Mouse (Mus musculus) hindbrain, postnatal 0 days (tissue): Measurements from ENCODE around the gene Rpl23. TPM values are rescaled to one million over a fixed set of nuclear protein-coding genes. Genes with fewer than 3 reads are reported as not detected.
"Not testable (repeated sequence)": the region's sequence is repeated elsewhere in the genome, so short reads cannot be mapped to it uniquely, and the experiment has no call there.

Experiments used
- ATAC-seq: fragments of 200-750 bp; cut with Nextera tagmentation; 2 replicates; pipeline ENCODE4 v1.8.0; 2017; ENCODE audit warnings: mild to moderate bottlenecking, moderate TSS enrichment, moderate library complexity
- DNase-seq: peaks from one replicate; pipeline ENCODE4 v3.0.0-alpha.2; 2015; ENCODE audit warnings: low spot score
- H3K27ac ChIP-seq: fragments of 300-500 bp; sonication (generic); 2 replicates; pipeline ENCODE4 v1.5.1; 2014; ENCODE audit warnings: mild to moderate bottlenecking
- H3K27me3 ChIP-seq: fragments of 300-500 bp; sonication (generic); 2 replicates; pipeline ENCODE4 v1.6.1; 2014; ENCODE audit warnings: low read length, mixed read lengths; ENCODE audit not compliant: insufficient read depth
- H3K36me3 ChIP-seq: fragments of 300-500 bp; sonication (generic); 2 replicates; pipeline ENCODE4 v1.6.1; 2014; ENCODE audit warnings: low read length, mixed read lengths; ENCODE audit not compliant: insufficient read depth
- H3K4me1 ChIP-seq: fragments of 300-500 bp; sonication (generic); 2 replicates; pipeline ENCODE4 v1.6.1; 2014; ENCODE audit warnings: antibody characterized with exemption, low read length, mixed read lengths; ENCODE audit not compliant: insufficient read depth
- H3K4me2 ChIP-seq: fragments of 300-500 bp; sonication (generic); 2 replicates; pipeline ENCODE4 v1.6.1; 2014; ENCODE audit warnings: low read depth, mild to moderate bottlenecking, low read length, moderate library complexity, mixed read lengths
- H3K4me3 ChIP-seq: fragments of 300-500 bp; sonication (generic); 2 replicates; pipeline ENCODE4 v1.5.1; 2014; ENCODE audit warnings: low read length
- H3K9ac ChIP-seq: fragments of 300-500 bp; sonication (generic); replicated peaks from 2 replicates; pipeline ENCODE4 v1.6.1; 2014; ENCODE audit warnings: mild to moderate bottlenecking, low read length, moderate library complexity, mixed read lengths
- H3K9me3 ChIP-seq: fragments of 300-500 bp; sonication (generic); 2 replicates; pipeline ENCODE4 v1.6.1; 2016; ENCODE audit warnings: low read length, mixed read lengths
- CTCF ChIP-seq: IDR thresholded peaks from 2 replicates; pipeline ENCODE4 v1.5.1; 2016; ENCODE audit warnings: antibody characterized with exemption, control low read depth, low read depth
- WGBS: fragments of 180-500 bp; shearing (Covaris S2); extraction: QIAGEN DNeasy Blood & Tissue Kit; methylation state at CpG from one replicate; pipeline ENCODE4 v1.1.7; 2014; 5-methylcytosine and 5-hydroxymethylcytosine counted together
- polyA plus RNA-seq: library from polyadenylated mRNA; unstranded; fragments of >200 nt; fragmentation: Nextera tagmentation; extraction: Ambion mirVana; gene quantifications from 2 replicates; pipeline ENCODE4 v1.2.1, GENCODE M21; 2015
- total RNA-seq: library from RNA; depleted of rRNA; stranded (reverse); fragments of >200 nt; gene quantifications from 2 replicates; pipeline ENCODE4 v1.2.3, GENCODE M21; 2014

Rpl23 gene
- total and polyA plus RNA-seq, 2 experiments from 2014 or later: 124 to 351 TPM

GRCm38 (mm10) chr11:97796910-97797309 lies 14.7 kb upstream of the Rpl23 start:
- Histone ChIP-seq H3K27me3 (no peaks in the 10 kb centered on the region), H3K36me3 (no peaks in the 10 kb centered on the region), H3K9ac (no peak overlapping the region), H3K4me1 (peaks cover 11% of the 10 kb centered on the region), H3K4me2 (no peak overlapping the region), H3K27ac (no peak overlapping the region), H3K9me3 (no peaks in the 10 kb centered on the region), H3K4me3 (peak overlapping the region; percentile 14; the same call in 1 of the 2 replicates)
- TF ChIP-seq CTCF: peak; percentile 45
- ATAC-seq: no peak
- DNase-seq: peak; percentile 81
- WGBS: 6% methylated on average over 6 of the region's 6 CpGs

- H3K27ac ChIP-seq: no peak overlapping the region
- H3K4me1 ChIP-seq: no peaks in the 10 kb centered on the region
- WGBS: 12% methylated on average over 2 of the region's 2 CpGs
- H3K36me3 ChIP-seq: no peaks in the 10 kb centered on the region
- no peaks in the 10 kb centered on the region for H3K9me3 ChIP-seq
- peak; percentile 78 for DNase-seq
- H3K4me2 ChIP-seq: no peak overlapping the region
- TF ChIP-seq CTCF: peak; percentile 70
- H3K27me3 ChIP-seq: no peaks in the 10 kb centered on the region
- H3K9ac ChIP-seq: no peak overlapping the region
- no peak for ATAC-seq
- no peak overlapping the region for H3K4me3 ChIP-seq
Observed at GRCm38 (mm10) chr11:97793165-97793564, 10.9 kb upstream of the Rpl23 start.

- not testable (repeated sequence) for H3K36me3 ChIP-seq, H3K27me3 ChIP-seq, H3K27ac ChIP-seq, H3K4me3 ChIP-seq, H3K9ac ChIP-seq, ATAC-seq, DNase-seq, H3K4me1 ChIP-seq, H3K9me3 ChIP-seq, H3K4me2 ChIP-seq
- 86% methylated on average over 2 of the region's 2 CpGs for WGBS
Observed at GRCm38 (mm10) chr11:97790778-97791438, 8.7 kb upstream of the Rpl23 start.

- Histone ChIP-seq H3K36me3 (no peaks in the 10 kb centered on the region), H3K9ac (no peak overlapping the region), H3K4me3 (no peak overlapping the region), H3K4me2 (no peak overlapping the region), H3K27me3 (no peaks in the 10 kb centered on the region), H3K27ac (no peak overlapping the region), H3K4me1 (no peaks in the 10 kb centered on the region), H3K9me3 (no peaks in the 10 kb centered on the region)
- WGBS: 87% methylated on average over 5 of the region's 5 CpGs
- DNase-seq (no peak), ATAC-seq (no peak)
- no peak for TF ChIP-seq CTCF
Observed at GRCm38 (mm10) chr11:97789727-97790126, 7.5 kb upstream of the Rpl23 start.

- ATAC-seq (no peak), DNase-seq (no peak)
- TF ChIP-seq CTCF: no peak
- Histone ChIP-seq H3K4me3 (no peak overlapping the region), H3K27ac (no peak overlapping the region), H3K4me1 (no peaks in the 10 kb centered on the region), H3K4me2 (no peak overlapping the region), H3K9me3 (no peaks in the 10 kb centered on the region), H3K27me3 (no peaks in the 10 kb centered on the region), H3K36me3 (no peaks in the 10 kb centered on the region), H3K9ac (no peak overlapping the region)
- WGBS: 91% methylated on average over 3 of the region's 3 CpGs
Observed at GRCm38 (mm10) chr11:97787961-97788360, 5.7 kb upstream of the Rpl23 start.

GRCm38 (mm10) chr11:97782564-97782895 lies 293 bp upstream of the Rpl23 start:
- no peaks in the 10 kb centered on the region for H3K27me3 ChIP-seq
- no peak for DNase-seq
- H3K9me3 ChIP-seq: no peaks in the 10 kb centered on the region
- H3K27ac ChIP-seq: peak overlapping the region; percentile 94
- peaks cover 20% of the 10 kb centered on the region for H3K36me3 ChIP-seq
- WGBS: under 1% methylated on average over 10 of the region's 10 CpGs
- no peak for TF ChIP-seq CTCF
- peak overlapping the region; percentile 92 for H3K9ac ChIP-seq
- H3K4me2 ChIP-seq: peak overlapping the region; percentile 70
- ATAC-seq: peak; percentile 60
- peak overlapping the region; percentile 76 for H3K4me3 ChIP-seq
- peaks cover 7% of the 10 kb centered on the region; the same call in 1 of the 2 replicates for H3K4me1 ChIP-seq

GRCm38 (mm10) chr11:97781478-97781831 lies 782 bp downstream of the Rpl23 start:
- H3K4me2 ChIP-seq: peak overlapping the region; percentile 70
- peaks cover 7% of the 10 kb centered on the region; the same call in 1 of the 2 replicates for H3K4me1 ChIP-seq
- H3K27ac ChIP-seq: peak overlapping the region; percentile 94
- DNase-seq (no peak), ATAC-seq (no peak; the same call in 1 of the 2 replicates)
- no peak for TF ChIP-seq CTCF
- peak overlapping the region; percentile 76 for H3K4me3 ChIP-seq
- WGBS: 2% methylated on average over 11 of the region's 11 CpGs
- peaks cover 28% of the 10 kb centered on the region for H3K36me3 ChIP-seq
- no peaks in the 10 kb centered on the region for H3K27me3 ChIP-seq
- H3K9me3 ChIP-seq: no peaks in the 10 kb centered on the region
- peak overlapping the region; percentile 92 for H3K9ac ChIP-seq
